Mouse (Mus musculus): ENCODE measurements around the gene Pxmp4. TPM values are rescaled to one million over a fixed set of nuclear protein-coding genes. Genes with fewer than 3 reads are reported as not detected.

Gene Pxmp4
- polyA plus RNA-seq, 1 experiment from 2014 or later, result 21.4 TPM

DNA sequence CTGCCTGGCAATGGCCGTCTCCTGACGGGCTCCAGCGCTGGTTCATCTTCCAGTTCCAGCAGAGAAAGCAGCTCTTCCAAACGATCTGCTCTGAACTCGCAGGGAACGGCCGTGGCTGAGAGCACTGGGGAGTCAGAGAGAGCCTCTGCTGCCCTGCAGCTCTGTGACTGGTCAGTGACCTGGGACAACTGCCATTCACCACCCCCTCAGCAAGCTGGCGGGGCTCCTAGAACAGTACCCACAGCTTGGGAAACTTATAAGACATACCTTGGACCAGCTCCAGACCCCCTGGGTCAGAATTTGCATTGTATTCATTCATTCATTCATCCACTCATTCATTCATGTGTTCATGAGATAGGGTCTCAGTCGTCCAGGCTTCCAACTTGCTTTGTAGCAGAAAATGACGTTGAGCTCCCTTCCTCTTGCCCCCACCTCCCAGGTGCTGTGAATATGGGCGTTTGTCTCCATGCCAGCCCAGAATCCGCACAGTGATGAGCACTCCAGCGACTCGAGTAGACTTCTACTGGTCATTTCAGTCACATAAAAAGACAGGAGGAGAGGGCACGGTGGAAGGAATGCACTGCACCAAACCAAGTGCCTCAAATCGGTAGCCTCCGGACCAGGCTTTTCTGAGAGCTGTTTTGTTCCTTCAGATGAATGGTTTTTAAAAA is 18.4 kb downstream of the Pxmp4 start:
- H3K27ac ChIP-seq (ENCODE audit: low read depth, low read length), result no peak overlapping the region
- H3K4me3 ChIP-seq (ENCODE audit: low read depth, low read length), result no peak overlapping the region
- peaks cover 6% of the 10 kb centered on the region for H3K4me1 ChIP-seq (ENCODE audit: control insufficient read depth, insufficient read depth, low read length)
- 0 out of 2 replicates have a peak, but pooled peaks cover 2% of the 10 kb centered on the region for H3K27me3 ChIP-seq (ENCODE audit: control insufficient read depth, insufficient read depth, low read length)
- no peak for ATAC-seq (replicated peaks; ENCODE audit: insufficient number of reproducible peaks, low FRiP score, low TSS enrichment)
- H3K9me3 ChIP-seq (replicated peaks; ENCODE audit: control insufficient read depth, low read length), result no peaks in the 10 kb centered on the region
- 66% methylated on average over 17 of the region's 17 CpGs for WGBS (ENCODE audit: insufficient replicate concordance)
- H3K9ac ChIP-seq (ENCODE audit: low read depth, low read length), result no peak overlapping the region
- no peaks in the 10 kb centered on the region for H3K36me3 ChIP-seq (ENCODE audit: control insufficient read depth, insufficient read depth, low read length)
- no peak overlapping the region for H3K4me2 ChIP-seq

DNA sequence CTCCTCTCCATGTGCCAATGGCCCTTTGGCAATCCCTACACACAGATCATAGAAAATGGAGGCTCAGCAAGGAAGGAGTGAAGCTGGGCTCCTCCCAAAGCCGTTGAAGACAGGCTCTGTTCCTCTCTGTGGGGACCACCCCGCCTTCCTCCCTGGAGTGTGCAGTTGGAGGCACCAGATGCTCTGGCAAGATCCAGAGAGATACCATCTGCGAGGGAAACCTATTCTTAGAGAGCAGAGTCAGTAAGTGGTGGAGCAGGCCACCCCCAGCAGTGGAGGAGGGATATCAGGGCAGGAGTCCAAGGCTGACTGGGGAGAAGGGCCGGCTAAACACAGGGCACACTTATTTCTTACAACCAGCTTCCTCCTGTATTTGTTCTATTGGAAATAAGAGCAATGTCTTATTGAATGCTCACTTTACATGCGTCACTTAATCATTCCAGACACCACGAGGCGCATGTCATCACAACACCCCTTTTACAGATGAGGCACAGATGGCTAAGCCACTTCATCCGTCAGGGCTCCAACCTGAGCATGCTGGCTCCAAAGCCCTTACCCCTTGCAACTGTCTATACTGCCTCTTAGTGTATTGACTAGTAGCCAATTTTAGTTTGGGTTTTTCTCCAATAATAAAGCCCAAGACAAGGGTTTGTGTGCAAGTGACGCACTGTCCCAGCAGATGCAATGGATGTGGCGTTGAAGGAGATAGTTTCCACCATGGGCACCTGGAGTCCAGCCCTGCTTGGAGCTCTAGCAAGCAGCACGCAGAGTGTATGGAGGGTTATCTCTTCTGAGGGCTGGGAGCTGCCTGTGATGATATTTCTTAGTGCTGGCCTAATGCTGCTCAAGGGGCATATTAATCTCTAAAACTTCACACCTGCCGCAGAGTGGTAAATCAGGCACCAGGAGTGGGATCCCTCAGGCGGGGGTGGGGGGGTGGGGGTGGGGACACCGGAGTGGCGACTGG is 19.3 kb downstream of the Pxmp4 start:
- no peak overlapping the region for H3K4me2 ChIP-seq
- H3K27me3 ChIP-seq (ENCODE audit: control insufficient read depth, insufficient read depth, low read length), result 0 out of 2 replicates have a peak, but pooled peaks cover 2% of the 10 kb centered on the region
- no peak overlapping the region for H3K4me3 ChIP-seq (ENCODE audit: low read depth, low read length)
- 0 out of 2 replicates have a peak, but pooled peaks have one; percentile 41 for ATAC-seq (replicated peaks; ENCODE audit: insufficient number of reproducible peaks, low FRiP score, low TSS enrichment)
- H3K9ac ChIP-seq (ENCODE audit: low read depth, low read length), result no peak overlapping the region
- no peak overlapping the region for H3K27ac ChIP-seq (ENCODE audit: low read depth, low read length)
- 47% methylated on average over 15 of the region's 15 CpGs for WGBS (ENCODE audit: insufficient replicate concordance)
- no peaks in the 10 kb centered on the region for H3K9me3 ChIP-seq (replicated peaks; ENCODE audit: control insufficient read depth, low read length)
- peaks cover 6% of the 10 kb centered on the region for H3K4me1 ChIP-seq (ENCODE audit: control insufficient read depth, insufficient read depth, low read length)
- H3K36me3 ChIP-seq (ENCODE audit: control insufficient read depth, insufficient read depth, low read length), result no peaks in the 10 kb centered on the region

DNA sequence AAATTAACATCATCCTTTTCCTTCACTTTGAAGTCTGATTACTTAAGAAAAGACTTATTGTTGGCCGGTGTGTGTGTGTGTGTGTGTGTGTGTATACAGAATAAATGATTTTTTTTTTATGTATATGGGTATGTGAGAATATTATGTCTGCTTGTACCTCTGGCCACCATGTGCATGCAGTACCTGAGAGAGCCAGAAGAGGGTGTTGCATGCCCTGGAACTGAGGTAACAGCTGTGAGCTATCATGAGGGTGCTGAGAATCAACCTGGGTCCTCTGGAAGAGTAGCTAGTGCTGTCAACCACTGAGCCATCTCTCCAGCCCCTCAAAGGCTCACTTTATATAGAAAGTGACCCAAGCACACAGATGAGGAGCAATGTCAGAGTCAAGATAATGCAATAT is 22.1 kb downstream of the Pxmp4 start:
- Histone ChIP-seq H3K9ac (ENCODE audit: low read depth, low read length) (no peak overlapping the region), H3K9me3 (replicated peaks; ENCODE audit: control insufficient read depth, low read length) (no peaks in the 10 kb centered on the region), H3K4me2 (no peak overlapping the region), H3K27ac (ENCODE audit: low read depth, low read length) (no peak overlapping the region), H3K4me1 (ENCODE audit: control insufficient read depth, insufficient read depth, low read length) (peaks cover 6% of the 10 kb centered on the region), H3K27me3 (ENCODE audit: control insufficient read depth, insufficient read depth, low read length) (0 out of 2 replicates have a peak, but pooled peaks cover 2% of the 10 kb centered on the region), H3K4me3 (ENCODE audit: low read depth, low read length) (no peak overlapping the region), H3K36me3 (ENCODE audit: control insufficient read depth, insufficient read depth, low read length) (no peaks in the 10 kb centered on the region)
- no peak for ATAC-seq (replicated peaks; ENCODE audit: insufficient number of reproducible peaks, low FRiP score, low TSS enrichment)
- 97% methylated on average over 1 of the region's 1 CpGs for WGBS (ENCODE audit: insufficient replicate concordance)

DNA sequence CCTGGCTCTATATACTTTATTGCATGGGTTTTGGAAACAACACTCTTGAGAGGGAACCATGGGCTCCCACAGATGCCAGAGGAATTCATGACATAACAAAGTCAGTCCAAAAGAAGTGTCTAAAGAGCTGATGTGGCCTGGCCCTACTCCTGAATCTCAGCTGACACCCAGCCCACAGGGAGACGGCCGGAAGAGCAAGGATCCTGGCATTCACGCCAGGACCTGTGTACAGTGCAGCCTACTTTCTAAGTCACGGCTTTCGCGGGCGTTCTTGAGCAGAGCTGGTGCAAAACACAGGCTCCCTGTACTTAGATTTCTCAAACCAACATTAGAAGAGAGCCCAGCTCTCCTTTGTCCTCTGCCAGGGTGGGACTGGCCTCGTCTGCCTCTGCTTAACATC is 22.9 kb downstream of the Pxmp4 start:
- no peak overlapping the region for H3K4me2 ChIP-seq
- 77% methylated on average over 8 of the region's 8 CpGs for WGBS (ENCODE audit: insufficient replicate concordance)
- H3K27ac ChIP-seq (ENCODE audit: low read depth, low read length), result no peak overlapping the region
- H3K36me3 ChIP-seq (ENCODE audit: control insufficient read depth, insufficient read depth, low read length), result no peaks in the 10 kb centered on the region
- H3K27me3 ChIP-seq (ENCODE audit: control insufficient read depth, insufficient read depth, low read length), result 0 out of 2 replicates have a peak, but pooled peaks cover 2% of the 10 kb centered on the region
- no peak overlapping the region for H3K4me3 ChIP-seq (ENCODE audit: low read depth, low read length)
- H3K4me1 ChIP-seq (ENCODE audit: control insufficient read depth, insufficient read depth, low read length), result peaks cover 6% of the 10 kb centered on the region
- no peaks in the 10 kb centered on the region for H3K9me3 ChIP-seq (replicated peaks; ENCODE audit: control insufficient read depth, low read length)
- no peak overlapping the region for H3K9ac ChIP-seq (ENCODE audit: low read depth, low read length)
- ATAC-seq (replicated peaks; ENCODE audit: insufficient number of reproducible peaks, low FRiP score, low TSS enrichment), result no peak

GRCm38 (mm10) chr2:154577744-154578067 is 25.8 kb downstream of the Pxmp4 start:
- WGBS (ENCODE audit: insufficient replicate concordance), result 80% methylated on average over 6 of the region's 6 CpGs
- no peak for ATAC-seq (replicated peaks; ENCODE audit: insufficient number of reproducible peaks, low FRiP score, low TSS enrichment)
- H3K4me1 ChIP-seq (ENCODE audit: control insufficient read depth, insufficient read depth, low read length), result no peaks in the 10 kb centered on the region
- no peaks in the 10 kb centered on the region for H3K36me3 ChIP-seq (ENCODE audit: control insufficient read depth, insufficient read depth, low read length)
- no peak overlapping the region for H3K27ac ChIP-seq (ENCODE audit: low read depth, low read length)
- H3K4me3 ChIP-seq (ENCODE audit: low read depth, low read length), result no peak overlapping the region
- H3K9me3 ChIP-seq (replicated peaks; ENCODE audit: control insufficient read depth, low read length), result no peaks in the 10 kb centered on the region
- H3K27me3 ChIP-seq (ENCODE audit: control insufficient read depth, insufficient read depth, low read length), result no peaks in the 10 kb centered on the region
- H3K9ac ChIP-seq (ENCODE audit: low read depth, low read length), result no peak overlapping the region
- H3K4me2 ChIP-seq, result no peak overlapping the region

- no peak overlapping the region for H3K4me2 ChIP-seq
- no peak overlapping the region for H3K27ac ChIP-seq (ENCODE audit: low read depth, low read length)
- no peak for ATAC-seq (replicated peaks; ENCODE audit: insufficient number of reproducible peaks, low FRiP score, low TSS enrichment)
- 60% methylated on average over 12 of the region's 12 CpGs for WGBS (ENCODE audit: insufficient replicate concordance)
- no peaks in the 10 kb centered on the region for H3K27me3 ChIP-seq (ENCODE audit: control insufficient read depth, insufficient read depth, low read length)
- H3K9me3 ChIP-seq (replicated peaks; ENCODE audit: control insufficient read depth, low read length), result no peaks in the 10 kb centered on the region
- no peak overlapping the region for H3K9ac ChIP-seq (ENCODE audit: low read depth, low read length)
- no peaks in the 10 kb centered on the region for H3K36me3 ChIP-seq (ENCODE audit: control insufficient read depth, insufficient read depth, low read length)
- no peak overlapping the region for H3K4me3 ChIP-seq (ENCODE audit: low read depth, low read length)
- H3K4me1 ChIP-seq (ENCODE audit: control insufficient read depth, insufficient read depth, low read length), result no peaks in the 10 kb centered on the region
These were observed 26.4 kb downstream of the Pxmp4 start for GRCm38 (mm10) chr2:154576876-154577743.

- Histone ChIP-seq H3K9ac (ENCODE audit: low read depth, low read length) (no peak overlapping the region), H3K4me3 (ENCODE audit: low read depth, low read length) (no peak overlapping the region), H3K4me1 (ENCODE audit: control insufficient read depth, insufficient read depth, low read length) (no peaks in the 10 kb centered on the region), H3K36me3 (ENCODE audit: control insufficient read depth, insufficient read depth, low read length) (no peaks in the 10 kb centered on the region), H3K9me3 (replicated peaks; ENCODE audit: control insufficient read depth, low read length) (no peaks in the 10 kb centered on the region), H3K27me3 (ENCODE audit: control insufficient read depth, insufficient read depth, low read length) (no peaks in the 10 kb centered on the region), H3K27ac (ENCODE audit: low read depth, low read length) (no peak overlapping the region), H3K4me2 (no peak overlapping the region)
- ATAC-seq (replicated peaks; ENCODE audit: insufficient number of reproducible peaks, low FRiP score, low TSS enrichment), result no peak
- WGBS (ENCODE audit: insufficient replicate concordance), result 76% methylated on average over 7 of the region's 7 CpGs
These were observed 29.2 kb downstream of the Pxmp4 start for GRCm38 (mm10) chr2:154574271-154574670.

GRCm38 (mm10) chr2:154572996-154573395 is 30.5 kb downstream of the Pxmp4 start:
- no peaks in the 10 kb centered on the region for H3K27me3 ChIP-seq (ENCODE audit: control insufficient read depth, insufficient read depth, low read length)
- WGBS (ENCODE audit: insufficient replicate concordance), result 72% methylated on average over 3 of the region's 3 CpGs

More at GRCm38 (mm10) chr2:154572996-154573395, 30.5 kb downstream of the Pxmp4 start:
- no peak overlapping the region for H3K27ac ChIP-seq (ENCODE audit: low read depth, low read length)
- no peaks in the 10 kb centered on the region for H3K36me3 ChIP-seq (ENCODE audit: control insufficient read depth, insufficient read depth, low read length)
- no peak overlapping the region for H3K4me3 ChIP-seq (ENCODE audit: low read depth, low read length)
- no peaks in the 10 kb centered on the region for H3K9me3 ChIP-seq (replicated peaks; ENCODE audit: control insufficient read depth, low read length)
- H3K9ac ChIP-seq (ENCODE audit: low read depth, low read length), result no peak overlapping the region
- ATAC-seq (replicated peaks; ENCODE audit: insufficient number of reproducible peaks, low FRiP score, low TSS enrichment), result no peak
- H3K4me1 ChIP-seq (ENCODE audit: control insufficient read depth, insufficient read depth, low read length), result peaks cover 9% of the 10 kb centered on the region
- H3K4me2 ChIP-seq, result no peak overlapping the region

All from heart, embryonic 11.5 days (tissue).